In genomic region chr5:74632369-74633114, GRCm38 (mm10) we compare ENCODE assay signal across 10 mouse cellular contexts.
DNase-seq lines count a peak whose midpoint lies in the region; ATAC-seq lines count a peak whose summit lies in the region.
"Had no signal": no experiment of that assay in that cellular context is flagged by ENCODE, and none has a peak within 500 bp of the region (broad histone marks: within the 10 kb centered on the region; RNA-seq: fewer than 3 reads in every experiment).

No protein-coding gene starts in this region.

- no peak overlapping the region for H3K4me2 ChIP-seq in neural tube, embryonic 13.5 days
- H3K4me2 ChIP-seq: liver, embryonic 13.5 days had no signal

- no peaks in the 10 kb centered on the region for H3K36me3 ChIP-seq in heart, embryonic 10.5 days
- H3K36me3 ChIP-seq in neural tube, embryonic 13.5 days, result no peaks in the 10 kb centered on the region
- H3K36me3 ChIP-seq: liver, embryonic 13.5 days had no signal

- no peak overlapping the region for H3K4me3 ChIP-seq in heart, embryonic 10.5 days
- H3K4me3 ChIP-seq in neural tube, embryonic 13.5 days, result no peak overlapping the region
- H3K4me3 ChIP-seq: liver, embryonic 13.5 days had no signal

- H3K27me3 ChIP-seq in heart, embryonic 10.5 days (ENCODE audit: insufficient read depth, poor library complexity, severe bottlenecking), result peaks cover 9% of the 10 kb centered on the region; the same call in 1 of the 2 replicates
- H3K27me3 ChIP-seq in neural tube, embryonic 13.5 days, result no peaks in the 10 kb centered on the region
- H3K27me3 ChIP-seq: liver, embryonic 13.5 days had no signal

- no peak overlapping the region for H3K9ac ChIP-seq in neural tube, embryonic 13.5 days
- H3K9ac ChIP-seq: liver, embryonic 13.5 days had no signal

- no peak overlapping the region for H3K27ac ChIP-seq in heart, embryonic 10.5 days
- peak overlapping the region; percentile 18; the same call in 1 of the 2 replicates for H3K27ac ChIP-seq in neural tube, embryonic 13.5 days (replicated peaks)
- H3K27ac ChIP-seq: liver, embryonic 13.5 days; stomach, postnatal 0 days had no signal

- DNase-seq in heart, adult 8-10 months (ENCODE audit: low spot score), result peak; percentile 46
- no peak for DNase-seq in heart, embryonic 10.5 days (ENCODE audit: low spot score)
- DNase-seq in neural tube, embryonic 10.5 days (ENCODE audit: extremely low spot score, low spot score), result no peak
- peak; percentile 55 to 60 for DNase-seq in heart, adult 9 months (ENCODE audit: low spot score in 2 of 2)
- DNase-seq in right cerebral cortex, postnatal 10 days (ENCODE audit: low spot score in 2 of 2), result no peak
- DNase-seq in spleen, postnatal 36 days (ENCODE audit: low spot score in 2 of 2), result no peak
- DNase-seq: layer of hippocampus, adult 9-11 months; liver, embryonic 13.5 days had no signal

- WGBS in heart, embryonic 10.5 days, result 60% methylated on average over 17 of the region's 17 CpGs
- whole genome bisulfite sequencing in neural tube, embryonic 13.5 days, result 58% methylated on average over 17 of the region's 17 CpGs

- no peaks in the 10 kb centered on the region for H3K9me3 ChIP-seq in heart, embryonic 10.5 days
- no peaks in the 10 kb centered on the region for H3K9me3 ChIP-seq in neural tube, embryonic 13.5 days
- H3K9me3 ChIP-seq: liver, embryonic 13.5 days had no signal

- no peak for ATAC-seq in neural tube, embryonic 13.5 days (ENCODE audit: low read depth)

- H3K4me1 ChIP-seq in heart, embryonic 10.5 days, result peaks cover 31% of the 10 kb centered on the region; the same call in 1 of the 2 replicates
- peaks cover 15% of the 10 kb centered on the region; the same call in 1 of the 2 replicates for H3K4me1 ChIP-seq in neural tube, embryonic 13.5 days (replicated peaks)
- H3K4me1 ChIP-seq: liver, embryonic 13.5 days had no signal

Comparison
In these comparisons a context has a peak if more than half of its experiments do, and no peak if none do; other contexts are left out.
1. DNase-seq: peak in heart, adult 8-10 months (single experiment) and heart, adult 9 months (2 of 2); none in heart, embryonic 10.5 days (single experiment), neural tube, embryonic 10.5 days (single experiment), right cerebral cortex, postnatal 10 days (0 of 2) and spleen, postnatal 36 days (0 of 2).